Mouse (Mus musculus) lung, postnatal 14 days (tissue): Measurements from ENCODE around the gene Tnrc6b.

Experiments used
- DNase-seq: peaks from one replicate; pipeline ENCODE4 v3.0.0; 2021

The Tnrc6b gene

DNA sequence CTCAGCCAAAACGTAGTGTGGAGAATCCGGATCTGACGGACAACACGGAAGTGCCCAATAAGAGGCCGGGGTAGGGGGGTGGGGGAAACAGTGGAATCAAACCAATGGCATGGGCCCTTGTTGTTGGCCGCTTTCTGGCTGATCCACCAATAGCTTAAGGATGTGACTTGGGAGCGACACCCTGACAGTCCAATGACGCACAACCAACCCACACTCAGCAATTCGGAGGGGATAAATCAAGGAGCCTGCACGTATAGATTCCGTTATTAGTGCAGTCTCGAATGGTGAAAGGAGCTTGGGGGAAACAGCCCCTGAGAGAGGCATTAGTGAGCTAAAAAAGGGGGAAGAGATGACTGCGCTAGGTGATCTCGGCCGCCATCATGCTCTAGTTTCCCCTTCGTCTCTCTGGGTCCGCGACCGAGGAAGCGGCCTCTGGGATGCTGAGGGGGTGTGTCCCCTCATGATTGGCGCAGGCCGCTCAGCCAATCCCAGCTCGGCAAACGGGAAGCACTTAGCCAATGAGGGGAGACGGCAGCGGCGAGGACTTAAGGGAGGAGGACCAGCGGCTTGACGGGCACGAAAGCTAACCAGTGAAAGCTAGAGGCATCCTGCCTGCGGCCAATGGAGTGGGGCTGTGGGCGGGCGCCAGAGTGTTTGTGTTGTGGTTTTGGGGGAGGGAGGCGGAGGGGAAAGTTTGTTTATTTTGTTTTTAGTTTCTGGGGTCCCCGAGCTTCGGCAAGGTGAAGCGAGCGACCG, at the start of gene Tnrc6b:
TSS of gene Tnrc6b (plus strand) at position 706 of the 756 bp plus-strand sequence.
- peak; percentile 98 for DNase-seq

DNA sequence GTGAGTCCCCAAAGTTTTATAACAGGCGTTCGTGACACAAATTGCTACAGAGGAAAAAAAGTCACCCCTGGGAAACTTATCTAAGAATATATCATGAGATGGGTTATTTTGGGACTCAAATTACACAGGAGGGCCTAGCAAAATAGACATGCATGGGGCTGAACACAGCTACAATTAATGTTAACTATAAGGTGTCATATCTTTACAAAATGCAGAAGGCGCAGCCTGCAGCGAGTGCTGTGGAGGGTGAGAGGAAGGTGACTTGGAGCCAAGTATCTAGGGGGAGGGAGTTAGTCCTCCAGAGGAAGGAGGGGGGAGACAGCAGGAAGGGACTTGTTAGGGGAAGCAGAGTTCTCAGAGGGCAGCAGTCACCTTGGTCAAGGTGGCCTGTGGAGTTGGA, 46.7 kb upstream of the Tnrc6b start:
- no peak for DNase-seq

DNA sequence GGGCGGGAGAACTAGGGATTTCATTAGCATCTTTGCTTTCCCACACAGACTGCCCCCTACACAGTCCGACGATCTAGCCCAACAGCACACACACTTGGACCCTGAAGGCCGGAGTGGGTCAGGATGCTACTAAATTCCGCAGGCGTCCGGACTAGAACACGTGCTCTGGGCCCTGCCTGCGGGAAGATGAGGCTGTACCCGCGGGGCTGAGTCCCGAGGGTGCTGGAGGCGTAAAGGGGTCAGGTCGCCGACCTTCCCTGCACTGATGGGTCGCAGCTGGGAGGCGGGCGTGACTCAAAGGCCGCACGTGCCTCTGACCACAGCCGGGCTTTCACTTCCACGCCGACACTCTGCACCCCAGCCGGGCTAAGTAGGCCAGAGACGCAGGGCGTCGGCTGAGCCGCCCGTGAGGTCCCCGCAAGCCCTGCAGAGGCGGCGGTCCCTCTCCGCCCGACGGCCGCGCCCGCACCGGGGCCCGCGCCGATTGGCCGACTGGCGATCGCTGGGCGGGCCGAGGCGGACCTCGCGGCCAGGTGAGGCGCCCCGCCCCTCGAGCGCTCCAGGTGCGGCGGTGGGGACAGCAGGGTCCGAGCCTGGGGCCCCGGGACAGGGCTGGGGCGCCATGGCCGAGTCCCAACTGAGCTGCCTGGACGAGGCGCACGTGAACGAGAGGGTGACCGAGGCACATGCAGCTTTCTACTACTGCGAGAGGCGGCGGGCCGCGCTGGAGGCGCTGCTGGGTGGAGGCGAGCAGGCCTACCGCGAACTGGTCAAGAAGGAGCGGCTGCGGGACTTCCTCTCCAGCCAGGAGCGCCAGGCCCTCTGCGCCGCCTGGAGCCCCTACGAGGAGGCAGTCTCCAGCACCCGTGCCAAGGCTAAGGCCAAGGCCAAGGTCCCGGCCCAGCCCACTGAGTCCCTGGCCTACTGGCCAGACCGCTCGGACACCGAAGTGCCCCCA, 39.5 kb upstream of the Tnrc6b start, which contains the start of gene Fam83f:
TSS of gene Fam83f (plus strand) at position 553 of the 958 bp plus-strand sequence.
- peak; percentile 44 for DNase-seq

DNA sequence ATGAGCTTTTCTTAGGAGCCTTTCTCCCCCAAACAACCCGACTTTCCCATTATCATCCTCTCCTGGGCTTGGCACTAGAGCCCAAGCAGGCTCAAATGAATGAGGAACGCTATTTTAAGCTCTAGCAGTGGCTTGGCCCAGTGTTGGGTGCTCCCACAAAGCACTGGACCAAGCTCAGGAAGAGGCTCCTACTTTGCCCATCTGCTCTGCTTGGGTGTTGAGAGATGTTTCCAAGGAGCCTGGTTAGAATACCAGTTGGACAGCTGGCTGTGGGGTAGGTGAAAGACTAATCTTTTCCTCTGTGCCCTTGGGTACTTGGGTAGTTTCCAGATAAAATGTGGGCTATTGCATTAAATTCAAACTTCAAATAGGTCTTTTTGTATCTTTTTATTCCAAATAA, 38.3 kb upstream of the Tnrc6b start:
- DNase-seq: no peak

DNA sequence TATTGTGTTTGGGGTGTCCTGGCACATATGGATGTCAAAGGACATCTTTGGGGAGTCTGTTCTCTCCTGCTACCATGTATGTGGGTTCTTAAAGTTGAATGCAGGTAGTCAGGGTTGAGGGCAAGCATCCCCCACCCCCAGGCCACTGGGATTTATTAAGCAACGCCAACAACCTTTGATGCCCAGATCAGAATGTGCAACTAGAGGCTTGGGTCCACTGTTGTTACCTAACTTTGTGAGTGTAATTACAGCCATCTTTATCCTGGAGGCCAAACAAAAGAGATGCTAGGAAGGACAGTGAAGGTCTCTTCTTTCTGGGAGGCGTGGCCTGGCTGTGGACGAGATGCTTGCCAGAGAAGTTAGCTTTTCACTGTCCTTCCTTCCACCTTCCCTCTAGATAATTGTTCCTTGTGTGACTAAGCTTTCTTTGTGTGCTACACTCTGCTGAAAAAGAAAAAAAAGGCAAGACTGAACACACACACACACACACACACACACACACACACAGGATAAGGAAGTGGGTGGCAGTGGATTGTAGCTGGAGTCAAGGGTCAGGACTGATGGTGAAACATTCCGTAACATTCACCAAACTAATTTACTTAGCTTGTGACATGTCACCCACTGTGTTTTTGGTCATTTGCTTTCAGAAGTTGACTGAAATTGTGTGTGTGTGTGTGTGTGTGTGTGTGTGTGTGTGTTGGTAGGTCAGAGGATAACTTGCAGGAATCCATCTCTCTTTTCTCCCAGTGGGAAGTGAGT, 37.6 kb upstream of the Tnrc6b start:
- DNase-seq: no peak

DNA sequence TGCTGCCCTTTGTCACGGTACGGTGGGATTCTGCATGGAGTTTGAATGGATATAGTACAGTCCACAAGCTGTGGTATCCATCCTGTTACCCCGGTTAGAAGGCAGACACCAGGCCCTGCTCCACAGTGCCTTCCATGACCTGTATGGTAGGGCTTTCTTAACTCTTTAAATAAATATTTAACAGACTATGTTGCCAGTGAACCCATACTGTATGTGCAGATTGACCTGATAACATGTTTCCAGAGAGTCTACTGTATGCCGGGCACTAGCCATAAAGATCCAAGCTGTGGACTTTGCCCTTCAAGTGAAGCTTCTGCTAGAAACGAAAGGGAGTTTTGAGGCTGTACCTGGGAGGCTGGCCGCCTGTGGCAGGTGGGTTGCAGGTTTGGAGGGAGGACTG, 36.4 kb upstream of the Tnrc6b start:
- DNase-seq: no peak

DNA sequence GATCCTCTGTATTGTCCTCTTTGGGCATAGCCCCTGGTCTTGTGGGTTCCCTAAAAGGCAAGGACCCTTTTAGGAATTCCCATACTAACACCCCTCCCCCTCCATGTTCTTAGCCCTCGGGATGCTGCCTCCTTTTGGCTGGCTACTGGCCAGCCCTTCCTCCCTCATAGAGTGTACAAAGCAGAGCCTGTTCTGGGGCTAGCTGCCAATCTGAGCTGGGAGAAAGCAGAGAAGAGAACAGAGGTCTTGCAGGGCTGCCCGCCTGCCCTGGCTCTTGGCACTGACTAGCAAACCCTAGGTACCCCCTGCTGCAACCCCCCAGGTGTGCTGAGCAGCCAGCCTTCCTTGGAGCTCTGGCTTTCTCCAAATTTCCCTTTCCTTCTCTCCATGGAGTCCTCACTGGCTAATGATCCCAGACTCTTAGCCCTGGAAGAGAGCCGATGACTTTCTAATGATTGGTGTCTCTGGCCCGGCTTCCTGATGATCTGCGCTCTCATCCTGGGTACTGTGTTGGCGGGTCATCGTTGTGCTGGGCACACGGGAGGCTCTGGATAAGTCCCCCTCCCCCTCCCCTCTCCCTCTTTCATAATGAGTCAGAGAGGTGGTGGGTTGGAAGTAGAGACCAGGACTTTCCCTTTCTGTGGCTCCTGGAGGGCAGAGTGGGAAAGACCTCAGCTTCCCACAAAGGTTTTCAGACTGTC, 31.4 kb upstream of the Tnrc6b start:
- peak; percentile 28 for DNase-seq

DNA sequence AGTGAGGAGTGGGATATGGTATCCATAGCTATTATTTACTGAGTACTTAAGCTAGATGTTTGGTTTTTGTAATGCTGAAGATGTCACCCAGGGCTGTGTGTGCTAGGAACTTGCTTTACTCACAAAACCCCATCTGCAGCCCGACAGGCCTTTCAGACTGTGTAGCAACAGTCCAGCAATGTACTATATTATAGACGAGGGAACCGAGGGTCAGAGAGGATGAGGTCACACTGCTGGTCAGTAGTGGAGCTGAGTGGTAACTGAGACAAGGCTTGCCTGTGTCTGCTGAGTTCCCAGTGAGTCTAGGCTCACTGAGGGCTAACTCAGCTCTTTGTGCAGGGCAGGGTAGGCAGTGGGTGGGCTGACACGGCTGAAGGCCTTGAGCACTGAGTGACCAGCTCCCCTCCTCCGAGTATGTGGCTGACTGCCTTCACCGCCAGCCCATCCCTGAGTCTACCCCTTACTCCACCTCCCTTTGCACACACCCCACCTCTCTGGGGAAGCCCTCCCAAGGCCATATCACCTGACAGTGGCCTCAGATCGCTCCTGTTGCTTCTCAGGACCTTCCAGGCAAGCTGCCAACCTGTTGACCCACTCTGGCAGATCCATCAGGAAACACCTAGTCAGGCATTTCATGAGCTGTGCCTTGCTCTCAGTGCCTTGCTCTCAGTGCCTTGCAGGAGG, 30.6 kb upstream of the Tnrc6b start:
- DNase-seq: peak; percentile 40

DNA sequence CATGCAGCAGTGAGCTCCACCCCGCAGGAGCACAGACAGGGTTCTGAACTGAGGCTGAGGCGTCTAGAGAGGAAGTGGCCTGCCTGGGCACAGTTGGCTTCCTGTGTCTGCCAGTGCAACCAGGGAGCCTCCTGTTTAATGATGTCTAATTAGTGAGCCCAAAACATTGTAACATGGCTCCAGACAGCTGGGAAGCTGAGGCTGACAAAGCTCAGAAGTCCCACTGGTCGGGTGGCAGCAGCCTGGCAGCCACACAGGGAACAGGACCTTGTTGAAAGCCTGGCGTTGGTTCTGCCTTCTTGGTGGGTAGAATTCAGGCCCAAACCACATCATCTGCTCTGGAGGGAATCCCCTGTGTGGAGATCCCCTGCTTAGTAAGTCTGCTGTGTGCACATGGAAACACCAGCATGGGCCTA, 29.6 kb upstream of the Tnrc6b start:
- no peak for DNase-seq

DNA sequence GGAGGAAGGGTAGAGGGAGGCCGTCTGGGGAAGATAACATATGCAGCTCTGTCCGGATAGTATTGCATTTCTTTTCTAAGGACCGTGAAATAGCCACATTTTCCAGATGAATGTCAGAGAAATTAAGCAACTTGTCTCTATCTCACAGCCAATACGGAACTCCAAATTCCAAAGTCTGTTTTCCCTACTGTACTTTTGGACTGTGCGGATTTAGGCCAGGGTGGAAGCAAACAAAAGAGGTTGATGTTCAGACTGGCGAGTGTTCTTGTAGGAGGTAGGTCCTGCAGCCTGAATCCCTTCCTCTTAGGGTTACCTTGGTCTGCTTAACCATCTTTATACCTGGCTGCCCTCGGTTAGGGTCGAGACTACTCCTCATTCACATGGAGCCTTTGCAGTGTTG, 28.8 kb upstream of the Tnrc6b start:
- no peak for DNase-seq

DNA sequence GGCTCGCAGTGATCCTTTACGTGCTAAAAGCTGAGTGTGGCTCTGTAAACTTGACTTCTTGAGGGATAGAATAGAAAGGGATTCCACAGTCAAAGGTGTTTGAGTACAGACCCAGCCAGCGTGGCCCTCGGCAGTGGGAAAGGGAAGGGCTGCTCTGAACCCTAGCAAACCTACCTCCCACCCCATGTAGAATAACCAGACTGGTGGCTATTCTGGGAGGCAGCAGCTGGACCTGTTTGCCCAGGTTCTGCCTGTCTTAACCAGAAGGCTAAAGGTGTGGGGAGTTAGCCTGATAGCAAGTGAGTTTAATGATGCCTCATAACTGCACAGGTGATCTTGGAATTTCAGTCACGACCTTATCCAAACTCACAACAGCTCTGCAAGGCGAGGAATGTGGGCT, 28.0 kb upstream of the Tnrc6b start:
- DNase-seq: no peak

DNA sequence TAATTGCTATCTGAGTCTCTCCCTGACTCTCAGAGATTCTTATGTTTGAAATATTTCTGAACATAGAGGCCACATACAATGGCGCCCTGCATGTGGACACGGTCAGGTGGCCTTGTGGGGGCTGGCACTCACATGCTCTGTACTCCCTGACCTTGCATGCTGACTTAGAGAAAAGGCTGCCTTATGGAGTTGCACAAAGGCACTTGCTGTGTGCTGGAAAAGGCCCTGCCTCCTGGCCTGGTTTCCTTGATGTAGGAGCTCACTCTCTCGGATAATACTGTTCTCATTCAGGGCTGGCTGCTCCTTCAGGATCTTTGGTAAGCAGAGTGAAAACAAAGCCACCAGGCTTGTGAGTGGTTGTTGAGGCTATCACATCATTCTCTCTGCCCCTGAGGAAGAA, 27.1 kb upstream of the Tnrc6b start:
- DNase-seq: no peak

DNA sequence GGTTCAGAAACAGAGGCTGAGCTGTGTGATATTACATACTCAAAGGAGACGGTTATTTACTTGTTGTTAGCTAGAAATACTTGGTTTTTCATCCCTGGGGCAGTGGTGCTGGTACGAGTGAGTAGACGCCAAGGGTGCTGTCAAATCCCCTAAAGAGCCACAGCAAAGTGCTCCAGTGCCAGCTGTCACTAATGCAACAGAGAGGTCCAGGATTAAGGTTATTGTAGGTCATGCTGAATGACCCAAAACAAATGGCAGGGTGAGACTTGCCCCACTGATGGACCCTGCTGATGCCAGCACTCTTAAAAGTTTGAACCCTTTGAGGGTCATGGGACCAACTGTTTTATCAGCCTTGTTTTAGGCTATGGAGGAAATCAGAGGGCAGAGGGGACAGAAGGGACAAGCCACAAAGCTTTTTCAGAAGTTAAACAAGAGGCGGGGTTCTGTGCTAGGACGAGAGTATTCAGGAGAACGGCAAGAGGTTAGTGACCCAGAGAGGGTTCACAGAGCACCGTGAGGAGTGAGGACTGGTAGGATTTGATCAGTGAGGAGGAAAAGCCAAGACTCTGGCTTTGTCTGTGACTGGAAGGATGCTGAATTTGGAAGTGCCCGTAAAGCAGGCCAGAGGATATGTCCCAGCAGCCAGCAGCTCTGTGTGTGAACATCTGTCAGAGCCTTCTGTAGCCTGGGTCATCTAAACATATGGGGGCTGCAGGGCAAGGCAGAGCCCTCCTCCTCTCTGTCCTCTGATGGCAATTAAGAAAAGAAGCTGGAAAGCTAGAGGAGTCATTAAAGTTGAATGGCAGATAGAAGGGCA, 26.1 kb upstream of the Tnrc6b start:
- no peak for DNase-seq

DNA sequence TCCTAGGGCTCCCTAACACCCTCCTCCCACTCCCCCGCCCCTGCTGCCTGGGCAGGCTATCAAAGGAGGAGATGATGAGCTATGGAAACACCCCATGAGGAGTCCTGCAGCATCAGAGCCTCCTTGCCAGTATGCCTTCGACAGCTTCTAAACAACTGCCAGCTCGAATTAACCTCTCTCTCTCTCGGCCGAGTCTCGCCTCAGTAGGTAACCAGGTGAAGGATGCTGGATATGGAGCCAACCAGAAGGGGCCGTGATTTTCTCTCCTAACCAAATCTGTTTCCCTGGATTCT, 25.6 kb upstream of the Tnrc6b start:
- DNase-seq: no peak

DNA sequence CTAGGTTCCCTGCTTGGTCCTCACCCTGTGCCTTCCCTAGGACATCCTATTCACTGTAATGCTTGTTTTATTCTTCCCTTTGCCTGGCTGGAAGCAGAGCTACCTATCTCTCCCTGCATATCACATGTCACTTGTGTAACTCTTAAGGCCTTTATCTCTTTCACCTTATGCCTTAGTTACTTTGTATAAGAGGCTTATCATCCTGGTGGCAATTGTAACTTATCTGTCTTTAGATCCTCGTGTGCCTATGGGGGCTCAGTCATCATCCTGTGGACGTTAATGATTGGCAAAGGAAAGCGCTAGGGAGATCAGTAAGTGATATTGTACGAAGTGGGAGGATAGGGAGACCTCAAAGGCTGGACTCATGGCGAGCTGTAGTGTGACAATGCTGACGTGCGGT, 22.6 kb upstream of the Tnrc6b start:
- DNase-seq: no peak

DNA sequence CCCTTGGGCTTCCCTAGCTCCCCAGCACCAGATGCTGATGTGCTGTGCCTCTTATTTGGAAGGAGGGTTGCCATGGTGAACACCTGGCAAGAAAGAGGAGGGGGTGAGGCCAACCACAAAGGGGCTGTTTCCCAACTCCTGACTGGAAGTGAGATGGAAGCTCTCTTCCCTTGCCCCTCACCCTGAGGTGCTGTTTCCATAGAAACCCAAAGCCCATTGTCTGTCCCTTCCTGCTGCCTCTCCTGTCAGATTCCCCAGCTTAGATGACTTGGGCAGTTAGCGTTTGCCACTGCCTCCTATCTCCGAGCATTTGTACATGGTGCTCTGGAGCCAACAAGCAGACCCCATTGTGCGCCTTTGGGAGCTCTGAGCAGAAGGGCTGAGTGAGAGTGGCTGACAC, 17.6 kb upstream of the Tnrc6b start:
- no peak for DNase-seq

DNA sequence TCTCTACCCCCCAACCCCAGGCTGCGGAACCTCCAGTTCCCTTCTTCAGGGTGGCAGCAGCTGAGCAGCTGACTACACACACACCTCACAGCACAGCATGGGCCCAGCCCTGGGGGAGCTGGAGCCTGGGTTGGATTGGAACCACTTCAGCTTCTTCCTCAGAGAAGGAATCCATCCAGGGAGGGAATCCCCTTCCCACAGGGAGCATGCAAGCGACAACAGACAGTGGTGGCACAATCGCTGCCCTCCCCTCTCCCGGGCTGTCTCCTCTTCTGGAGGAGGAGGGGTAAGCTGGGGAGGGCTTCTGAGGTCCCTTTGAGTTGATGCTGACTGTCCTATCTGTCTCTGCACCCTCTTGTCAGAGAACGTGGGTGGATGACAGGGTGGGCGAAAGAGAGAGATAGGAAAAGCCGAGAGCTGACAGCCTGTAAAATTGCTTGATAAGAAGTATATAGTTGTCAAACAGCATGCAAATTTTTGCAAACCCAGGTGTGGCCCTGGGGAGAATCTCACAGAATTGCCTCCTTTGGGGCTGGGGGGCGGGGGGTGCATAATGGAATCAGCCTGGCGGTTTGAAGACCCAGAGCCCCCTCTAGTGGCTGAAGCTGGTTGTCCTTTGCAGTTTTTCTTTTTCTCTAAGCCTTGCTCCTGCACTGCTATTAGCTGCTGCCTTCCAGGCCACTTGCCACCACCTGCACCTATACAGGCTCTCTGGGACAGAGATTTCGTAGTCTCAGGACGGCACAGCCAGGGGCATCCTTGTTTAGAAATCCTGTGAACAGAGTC, 16.8 kb upstream of the Tnrc6b start:
- peak; percentile 75 for DNase-seq

DNA sequence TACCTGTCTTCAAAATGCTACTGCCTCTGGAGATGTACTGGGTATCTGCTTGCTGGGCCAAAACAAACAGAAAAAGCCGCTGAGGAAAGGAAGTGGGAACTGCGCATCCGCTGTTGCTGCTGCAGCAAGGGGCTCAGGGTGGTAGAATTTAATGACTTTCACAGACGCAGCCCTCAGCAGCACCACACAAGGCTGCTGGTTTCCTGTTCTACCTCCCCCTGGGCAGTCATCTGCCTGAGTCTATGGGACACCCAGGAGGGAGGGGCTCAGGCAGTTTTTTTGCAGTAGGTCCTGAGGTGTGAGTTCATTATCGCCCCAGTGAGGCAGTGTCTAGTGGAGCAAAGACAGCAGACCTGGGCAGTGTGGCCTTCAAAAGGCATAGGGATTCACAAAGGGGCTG, 13.5 kb upstream of the Tnrc6b start:
- DNase-seq: no peak

DNA sequence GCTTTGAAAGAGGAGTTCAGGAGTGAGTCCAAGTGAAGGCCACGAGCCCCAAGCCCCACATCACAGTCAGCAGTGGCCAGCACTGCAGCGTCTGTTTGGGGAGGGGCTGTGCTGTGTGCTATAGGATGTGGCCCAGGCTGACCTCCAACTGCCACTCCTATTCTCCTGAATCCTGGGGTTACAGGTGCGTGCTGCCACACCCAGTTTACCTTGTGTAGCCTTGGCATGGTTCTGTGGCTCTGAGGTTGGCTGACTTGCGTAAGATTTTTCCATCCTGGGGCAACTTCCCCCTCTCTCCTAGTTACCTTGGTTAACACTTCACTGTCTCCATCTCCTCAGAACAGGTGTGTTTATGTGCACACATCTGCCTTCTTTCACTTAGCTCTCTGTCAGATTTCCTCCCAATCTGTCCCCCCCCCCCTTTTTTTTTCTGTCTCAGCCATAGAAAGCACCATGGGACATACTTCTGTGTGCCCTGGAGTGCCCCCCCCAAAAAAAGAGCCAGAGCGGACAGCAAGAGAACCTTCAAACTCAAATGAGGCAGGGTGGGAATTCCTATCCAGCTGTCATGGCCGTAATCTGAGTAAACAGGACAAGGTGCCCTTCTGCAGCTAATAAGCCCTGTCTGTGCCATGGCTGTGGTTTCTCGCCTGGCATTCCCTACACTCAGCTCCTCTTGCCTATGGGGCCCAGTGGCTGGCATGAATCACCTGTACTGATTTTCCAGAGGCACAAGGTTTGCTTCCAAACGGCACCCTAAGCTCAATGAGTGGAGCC, 9.4 kb upstream of the Tnrc6b start:
- DNase-seq: no peak

DNA sequence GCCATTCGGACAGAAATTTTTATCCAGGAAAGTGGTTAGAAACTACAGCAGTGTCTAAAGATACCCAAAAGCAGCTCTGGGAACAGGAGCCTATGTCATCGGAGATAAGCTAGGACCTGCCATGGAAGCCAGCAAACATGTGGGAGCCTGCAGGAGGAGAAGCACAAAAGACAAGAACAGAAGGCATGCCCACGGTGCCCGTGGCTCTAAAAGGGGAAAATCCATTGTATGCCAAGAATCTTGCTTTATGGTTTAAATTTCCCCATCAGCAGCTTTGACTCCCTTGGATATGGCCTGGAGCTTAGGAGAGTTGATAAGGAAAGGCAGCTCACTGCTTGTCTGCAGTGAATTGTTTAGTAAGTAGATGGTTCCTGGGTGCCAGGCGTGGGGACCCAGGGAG, 8.2 kb upstream of the Tnrc6b start:
- no peak for DNase-seq
